Mouse (Mus musculus) midbrain, embryonic 16.5 days (tissue): ENCODE data around the gene Trim9. TPM values are rescaled to one million over a fixed set of nuclear protein-coding genes. Genes with fewer than 3 reads are reported as not detected.

ENCODE experiments used
- ATAC-seq: fragments of 200-750 bp; cut with Nextera tagmentation; 2 replicates; pipeline ENCODE4 v1.8.0; 2017; ENCODE audit warnings: moderate TSS enrichment
- H3K27ac ChIP-seq: fragments of 300-500 bp; sonication (generic); 2 replicates; pipeline ENCODE4 v1.5.1; 2014; ENCODE audit warnings: mild to moderate bottlenecking, low read length, mixed read lengths
- H3K27me3 ChIP-seq: fragments of 300-500 bp; sonication (generic); 2 replicates; pipeline ENCODE4 v1.6.1; 2014; ENCODE audit warnings: low read depth, low read length, mixed read lengths; ENCODE audit not compliant: control insufficient read depth, insufficient read depth
- H3K36me3 ChIP-seq: fragments of 300-500 bp; sonication (generic); 2 replicates; pipeline ENCODE4 v1.6.1; 2014; ENCODE audit warnings: mild to moderate bottlenecking, low read length, moderate library complexity, mixed read lengths; ENCODE audit not compliant: control insufficient read depth, insufficient read depth
- H3K4me1 ChIP-seq: fragments of 300-500 bp; sonication (generic); 2 replicates; pipeline ENCODE4 v1.6.1; 2014; ENCODE audit warnings: mild to moderate bottlenecking, low read length, mixed read lengths; ENCODE audit not compliant: control insufficient read depth, insufficient read depth
- H3K4me2 ChIP-seq: fragments of 300-500 bp; sonication (generic); 2 replicates; pipeline ENCODE4 v1.6.1; 2014; ENCODE audit warnings: mild to moderate bottlenecking, low read length, mixed read lengths
- H3K4me3 ChIP-seq: fragments of 300-500 bp; sonication (generic); 2 replicates; pipeline ENCODE4 v1.5.1; 2014; ENCODE audit warnings: low read depth, mild to moderate bottlenecking, low read length, moderate library complexity, mixed read lengths
- H3K9ac ChIP-seq: fragments of 300-500 bp; sonication (generic); 2 replicates; pipeline ENCODE4 v1.6.1; 2014; ENCODE audit warnings: low read depth, low read length, mixed read lengths
- H3K9me3 ChIP-seq: fragments of 300-500 bp; sonication (generic); replicated peaks from 2 replicates; pipeline ENCODE4 v1.6.1; 2014; ENCODE audit warnings: mild to moderate bottlenecking, low read length, mixed read lengths; ENCODE audit not compliant: control insufficient read depth, poor library complexity, severe bottlenecking
- WGBS: fragments of 180-500 bp; shearing (Covaris S2); extraction: QIAGEN DNeasy Blood & Tissue Kit; methylation state at CpG from one replicate; pipeline ENCODE4 v1.1.7; 2014; 5-methylcytosine and 5-hydroxymethylcytosine counted together
- polyA plus RNA-seq: library from polyadenylated mRNA; unstranded; fragments of >200 nt; fragmentation: Nextera tagmentation; extraction: Ambion mirVana; gene quantifications from 2 replicates; pipeline ENCODE4 v1.2.1, GENCODE M21; 2015

Trim9 gene
- polyA plus RNA-seq, 1 experiment from 2014 or later = 108 TPM

DNA sequence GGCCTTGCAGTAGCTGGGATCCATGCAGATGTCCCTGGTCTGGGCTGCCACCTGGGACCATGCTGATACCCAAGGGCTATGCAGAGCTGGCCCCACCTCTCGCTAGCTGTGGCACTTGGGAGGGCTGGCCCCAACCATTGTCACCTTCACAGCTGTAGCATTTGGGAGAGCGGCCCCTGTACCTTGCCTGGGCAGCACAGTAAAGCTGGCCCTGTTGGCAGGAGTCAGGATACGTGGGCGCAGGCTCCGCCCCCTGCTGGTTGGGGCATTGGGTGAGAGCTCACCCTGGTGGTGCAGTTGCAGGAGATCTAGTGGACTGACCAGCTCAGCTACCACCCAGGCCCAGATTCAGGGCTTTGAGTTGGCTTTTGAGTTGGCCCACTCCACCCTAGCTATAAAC lies 12.9 kb upstream of the Trim9 start:
- no peaks in the 10 kb centered on the region for H3K9me3 ChIP-seq
- no peak overlapping the region for H3K9ac ChIP-seq
- no peak for ATAC-seq
- H3K27me3 ChIP-seq = no peaks in the 10 kb centered on the region
- H3K4me1 ChIP-seq = no peaks in the 10 kb centered on the region
- no peaks in the 10 kb centered on the region for H3K36me3 ChIP-seq
- no peak overlapping the region for H3K27ac ChIP-seq
- H3K4me2 ChIP-seq = no peak overlapping the region
- no peak overlapping the region for H3K4me3 ChIP-seq
- 91% methylated on average over 5 of the region's 5 CpGs for WGBS

DNA sequence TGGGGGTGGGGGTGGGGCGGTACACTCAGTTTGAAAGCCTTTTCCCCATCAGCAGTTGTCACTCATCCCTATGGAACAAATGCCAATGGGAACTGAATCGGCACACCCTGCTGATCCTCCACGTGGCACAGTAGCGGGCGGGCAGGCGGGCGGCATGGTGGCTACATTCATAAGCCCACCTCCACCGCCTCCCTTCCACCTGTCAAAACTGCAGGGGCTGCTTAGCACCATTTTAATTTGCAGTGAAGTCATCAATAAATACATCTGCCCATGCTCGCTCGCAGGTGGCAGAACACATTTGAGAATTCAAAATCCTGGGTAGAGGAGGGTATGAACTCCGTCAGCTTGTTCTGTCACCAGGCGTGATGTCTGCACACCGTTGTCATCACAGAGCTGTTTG lies 12.0 kb upstream of the Trim9 start:
- Histone ChIP-seq H3K9ac (no peak overlapping the region), H3K4me2 (no peak overlapping the region), H3K36me3 (no peaks in the 10 kb centered on the region), H3K9me3 (no peaks in the 10 kb centered on the region), H3K4me3 (no peak overlapping the region), H3K4me1 (no peaks in the 10 kb centered on the region), H3K27ac (no peak overlapping the region), H3K27me3 (no peaks in the 10 kb centered on the region)
- no peak for ATAC-seq
- 70% methylated on average over 13 of the region's 13 CpGs for WGBS

DNA sequence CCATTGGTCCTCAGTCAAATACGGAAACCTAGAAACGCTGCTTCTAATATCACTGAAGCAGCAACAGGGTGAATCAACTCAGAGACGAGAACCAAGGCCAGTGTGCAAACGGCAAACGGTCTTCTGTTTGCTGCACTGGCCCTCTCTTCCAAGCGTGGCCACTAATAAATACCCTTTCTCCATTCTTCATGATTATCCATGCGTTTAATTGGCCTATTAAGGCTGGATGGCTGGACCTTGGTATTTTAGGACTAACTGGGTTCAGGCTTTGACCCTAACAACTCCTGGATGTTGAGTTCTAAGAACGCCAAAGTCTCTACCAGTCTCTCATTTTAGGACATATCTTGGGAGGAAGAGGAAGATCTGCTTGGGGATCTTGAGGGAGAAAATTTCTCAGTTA lies 7.5 kb upstream of the Trim9 start:
- ATAC-seq = no peak
- H3K9me3 ChIP-seq = no peaks in the 10 kb centered on the region
- H3K27me3 ChIP-seq = no peaks in the 10 kb centered on the region
- no peaks in the 10 kb centered on the region for H3K36me3 ChIP-seq
- no peaks in the 10 kb centered on the region for H3K4me1 ChIP-seq
- no peak overlapping the region for H3K4me2 ChIP-seq
- H3K4me3 ChIP-seq = no peak overlapping the region
- H3K9ac ChIP-seq = no peak overlapping the region
- H3K27ac ChIP-seq = no peak overlapping the region
- 45% methylated on average over 8 of the region's 8 CpGs for WGBS

DNA sequence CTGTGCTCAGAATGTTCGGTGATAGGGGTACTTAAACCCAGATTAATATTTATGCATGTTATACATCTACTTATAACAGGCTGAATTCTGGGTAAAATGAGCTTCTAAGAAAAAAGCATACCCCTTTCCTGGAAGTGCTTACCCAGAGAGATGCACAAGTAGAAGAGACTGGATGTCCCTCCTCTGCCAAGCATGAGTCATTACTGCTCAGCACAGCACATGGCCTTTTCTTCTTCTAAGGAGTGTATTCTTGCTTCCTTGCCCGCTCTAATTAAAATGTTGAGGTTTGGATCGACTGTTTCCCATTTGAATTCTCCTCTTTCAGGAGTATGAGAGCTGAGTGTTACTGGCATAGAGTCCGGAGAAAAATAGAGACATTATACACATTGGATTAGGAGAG lies 3.1 kb upstream of the Trim9 start:
- 64% methylated on average over 4 of the region's 4 CpGs for WGBS
- Histone ChIP-seq H3K4me2 (no peak overlapping the region), H3K4me1 (peaks cover 11% of the 10 kb centered on the region), H3K27me3 (no peaks in the 10 kb centered on the region), H3K9me3 (no peaks in the 10 kb centered on the region), H3K36me3 (no peaks in the 10 kb centered on the region), H3K27ac (no peak overlapping the region), H3K4me3 (no peak overlapping the region), H3K9ac (no peak overlapping the region)
- ATAC-seq = no peak

DNA sequence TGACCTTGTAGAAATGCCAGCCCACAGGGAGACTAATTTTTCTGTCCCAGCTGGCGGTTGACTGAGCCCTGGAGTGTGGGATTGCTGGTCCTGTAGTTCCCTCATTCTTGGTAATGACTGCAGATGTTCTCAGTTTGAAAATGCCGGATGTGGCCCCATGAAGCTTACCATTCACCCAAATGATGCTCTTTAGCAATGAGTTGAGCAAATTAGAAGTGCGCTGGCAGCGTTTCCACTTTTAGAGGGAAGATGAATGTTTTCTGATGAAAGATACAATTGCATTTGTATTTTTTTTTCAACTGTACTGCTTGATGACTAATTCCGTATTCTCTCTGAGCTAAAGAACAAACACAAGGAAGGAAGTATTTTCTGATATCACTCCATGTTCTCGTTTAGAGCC lies 2.4 kb upstream of the Trim9 start:
- WGBS = 78% methylated on average over 6 of the region's 6 CpGs
- no peaks in the 10 kb centered on the region for H3K36me3 ChIP-seq

DNA sequence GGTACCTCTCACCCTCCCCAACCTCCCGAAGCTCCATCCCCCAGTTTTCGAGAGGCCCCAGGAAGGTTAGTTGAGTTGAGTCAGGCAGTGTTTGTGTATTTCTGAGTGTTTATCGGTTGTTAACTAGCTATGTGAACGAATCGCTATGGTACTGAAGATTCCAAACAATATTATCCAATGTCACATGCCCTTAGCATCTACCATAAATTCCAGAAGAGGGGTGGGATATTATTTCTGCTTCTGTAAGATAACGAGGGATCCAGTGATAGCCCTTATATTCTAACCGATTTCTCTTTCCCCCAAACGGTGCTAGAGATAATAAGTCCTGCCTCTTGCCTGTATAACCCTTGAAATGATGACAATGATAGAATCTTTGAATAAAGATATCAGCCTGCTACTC lies 612 bp upstream of the Trim9 start:
- Histone ChIP-seq H3K27ac (peak overlapping the region; percentile 99), H3K36me3 (no peaks in the 10 kb centered on the region), H3K27me3 (no peaks in the 10 kb centered on the region), H3K9me3 (no peaks in the 10 kb centered on the region), H3K4me1 (peaks cover 22% of the 10 kb centered on the region), H3K4me2 (peak overlapping the region; percentile 67), H3K4me3 (peak overlapping the region; percentile 85), H3K9ac (peak overlapping the region; percentile 94)
- ATAC-seq = no peak
- WGBS = 4% methylated on average over 8 of the region's 8 CpGs

More for the DNA sequence above, 2.4 kb upstream of the Trim9 start:
- no peak for ATAC-seq
- Histone ChIP-seq H3K27ac (no peak overlapping the region), H3K4me2 (no peak overlapping the region), H3K4me1 (peaks cover 11% of the 10 kb centered on the region), H3K9me3 (no peaks in the 10 kb centered on the region), H3K9ac (no peak overlapping the region), H3K4me3 (no peak overlapping the region), H3K27me3 (no peaks in the 10 kb centered on the region)

DNA sequence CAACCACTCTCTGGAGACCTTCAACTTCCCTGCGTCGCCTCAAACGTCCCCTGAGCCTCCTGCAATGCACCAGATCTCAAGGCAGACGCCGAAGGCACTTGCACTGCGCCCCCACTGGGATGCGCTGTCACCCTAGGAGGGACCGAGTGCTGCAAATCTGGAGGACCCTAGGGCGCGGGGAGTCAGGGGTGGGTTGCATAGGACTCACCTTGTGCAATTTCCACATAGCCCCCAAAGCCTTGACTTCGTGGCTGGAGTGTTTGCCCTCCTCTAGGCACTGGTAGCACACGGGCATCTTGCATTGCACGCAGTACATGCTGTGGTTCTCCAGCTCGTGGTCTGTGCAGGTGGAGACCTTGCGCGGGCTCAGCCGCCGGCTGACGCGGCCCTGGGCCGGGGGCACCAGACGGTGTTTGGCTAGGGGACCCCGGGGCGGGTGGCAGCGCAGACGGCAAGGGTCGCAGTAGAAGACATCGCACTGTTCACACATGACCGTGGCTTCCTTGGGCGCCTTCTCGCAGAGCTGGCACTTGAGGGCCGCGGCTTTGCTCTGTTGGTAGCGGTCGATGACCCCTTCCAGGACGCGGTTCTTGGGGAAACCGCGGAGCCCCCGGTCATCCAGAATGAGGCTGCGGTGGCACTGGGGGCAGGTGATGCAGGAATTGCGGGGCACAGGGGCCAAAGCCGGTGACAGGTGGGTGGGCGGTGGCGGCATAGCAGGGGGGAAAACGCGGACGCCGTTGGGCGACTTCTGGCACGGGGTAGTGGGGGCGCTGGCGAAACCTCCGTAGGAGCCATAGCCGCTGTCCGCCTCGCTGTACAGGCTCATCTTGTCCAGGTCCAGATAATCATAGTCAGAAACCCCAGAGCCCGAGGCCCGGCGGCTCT lies 1.0 kb downstream of the Trim9 start:
- Histone ChIP-seq H3K4me3 (peak overlapping the region; percentile 85), H3K4me2 (peak overlapping the region; percentile 67), H3K4me1 (peaks cover 24% of the 10 kb centered on the region), H3K27me3 (no peaks in the 10 kb centered on the region), H3K27ac (peak overlapping the region; percentile 99), H3K9me3 (no peaks in the 10 kb centered on the region), H3K9ac (peak overlapping the region; percentile 94), H3K36me3 (no peaks in the 10 kb centered on the region)
- WGBS = under 1% methylated on average over 59 of the region's 60 CpGs
- peak; percentile 49 for ATAC-seq

DNA sequence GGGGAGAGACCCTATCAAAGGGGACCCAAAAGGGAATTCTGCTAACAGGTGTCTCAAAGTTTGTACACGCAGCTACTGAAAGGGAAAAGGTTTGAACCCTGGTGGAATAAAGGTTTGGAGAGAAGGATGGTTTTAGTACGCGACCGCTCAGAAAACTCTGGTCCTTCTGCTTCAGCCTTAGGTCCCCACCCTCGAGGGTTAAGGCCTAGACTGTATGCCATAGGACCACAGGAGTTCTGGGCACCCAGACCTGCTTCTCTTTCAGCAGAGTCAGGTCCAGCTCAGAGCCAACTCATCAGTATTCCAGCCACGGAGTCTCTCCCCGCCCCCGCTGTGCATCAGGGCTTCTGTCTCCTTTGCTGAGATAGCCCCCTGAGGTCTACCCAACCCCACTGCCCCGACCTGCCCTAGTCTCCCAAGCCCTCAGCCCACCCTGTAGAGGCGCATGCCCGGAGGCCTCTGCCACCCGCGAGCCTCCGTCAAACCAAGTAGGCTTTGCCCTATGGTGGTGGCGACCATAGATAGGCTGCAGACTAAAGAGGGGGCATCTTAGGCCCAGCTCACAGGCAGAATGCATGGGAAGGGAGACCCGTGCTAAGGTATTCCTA lies 1.8 kb downstream of the Trim9 start:
- Histone ChIP-seq H3K27me3 (no peaks in the 10 kb centered on the region), H3K4me1 (peaks cover 24% of the 10 kb centered on the region), H3K9ac (peak overlapping the region; percentile 94), H3K27ac (peak overlapping the region; percentile 99), H3K36me3 (no peaks in the 10 kb centered on the region), H3K9me3 (no peaks in the 10 kb centered on the region), H3K4me3 (peak overlapping the region; percentile 85), H3K4me2 (peak overlapping the region; percentile 67)
- WGBS = 18% methylated on average over 16 of the region's 16 CpGs
- ATAC-seq = peak; percentile 16

DNA sequence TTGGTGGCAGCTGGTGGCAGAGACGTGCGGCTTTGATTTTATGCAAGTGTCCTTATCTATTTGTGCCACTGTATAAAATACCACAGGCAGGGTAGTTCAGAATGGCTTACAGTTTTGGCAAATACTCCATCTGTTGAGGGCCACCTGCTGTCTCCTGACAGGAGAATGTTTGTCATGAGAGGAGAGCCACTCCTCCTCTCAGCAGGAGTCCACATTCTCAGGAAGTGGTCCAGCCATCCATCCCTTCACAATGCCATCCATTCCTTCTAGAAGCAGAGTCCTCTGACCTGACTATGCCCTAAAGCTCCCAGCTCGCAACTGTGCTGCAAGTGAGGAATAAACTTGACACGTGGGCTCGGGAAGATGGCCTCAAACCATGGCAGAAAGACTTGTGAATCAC lies 12.2 kb downstream of the Trim9 start:
- 67% methylated on average over 5 of the region's 5 CpGs for WGBS
- Histone ChIP-seq H3K9ac (no peak overlapping the region), H3K27me3 (no peaks in the 10 kb centered on the region), H3K4me3 (no peak overlapping the region), H3K4me2 (no peak overlapping the region), H3K27ac (no peak overlapping the region), H3K36me3 (no peaks in the 10 kb centered on the region), H3K4me1 (peaks cover 3% of the 10 kb centered on the region; the same call in 1 of the 2 replicates), H3K9me3 (no peaks in the 10 kb centered on the region)
- no peak for ATAC-seq
